Mouse (Mus musculus) cerebellum, adult (tissue): Measurements from ENCODE around the gene Nolc1.

ENCODE experiments used
- ATAC-seq: cut with Nextera tagmentation; 2 replicates; pipeline ENCODE4 v1.9.2; 2017; ENCODE audit warnings: mild to moderate bottlenecking, moderate library complexity, mixed read lengths; ENCODE audit not compliant: insufficient number of reproducible peaks, low FRiP score, low TSS enrichment

Nolc1 gene

DNA sequence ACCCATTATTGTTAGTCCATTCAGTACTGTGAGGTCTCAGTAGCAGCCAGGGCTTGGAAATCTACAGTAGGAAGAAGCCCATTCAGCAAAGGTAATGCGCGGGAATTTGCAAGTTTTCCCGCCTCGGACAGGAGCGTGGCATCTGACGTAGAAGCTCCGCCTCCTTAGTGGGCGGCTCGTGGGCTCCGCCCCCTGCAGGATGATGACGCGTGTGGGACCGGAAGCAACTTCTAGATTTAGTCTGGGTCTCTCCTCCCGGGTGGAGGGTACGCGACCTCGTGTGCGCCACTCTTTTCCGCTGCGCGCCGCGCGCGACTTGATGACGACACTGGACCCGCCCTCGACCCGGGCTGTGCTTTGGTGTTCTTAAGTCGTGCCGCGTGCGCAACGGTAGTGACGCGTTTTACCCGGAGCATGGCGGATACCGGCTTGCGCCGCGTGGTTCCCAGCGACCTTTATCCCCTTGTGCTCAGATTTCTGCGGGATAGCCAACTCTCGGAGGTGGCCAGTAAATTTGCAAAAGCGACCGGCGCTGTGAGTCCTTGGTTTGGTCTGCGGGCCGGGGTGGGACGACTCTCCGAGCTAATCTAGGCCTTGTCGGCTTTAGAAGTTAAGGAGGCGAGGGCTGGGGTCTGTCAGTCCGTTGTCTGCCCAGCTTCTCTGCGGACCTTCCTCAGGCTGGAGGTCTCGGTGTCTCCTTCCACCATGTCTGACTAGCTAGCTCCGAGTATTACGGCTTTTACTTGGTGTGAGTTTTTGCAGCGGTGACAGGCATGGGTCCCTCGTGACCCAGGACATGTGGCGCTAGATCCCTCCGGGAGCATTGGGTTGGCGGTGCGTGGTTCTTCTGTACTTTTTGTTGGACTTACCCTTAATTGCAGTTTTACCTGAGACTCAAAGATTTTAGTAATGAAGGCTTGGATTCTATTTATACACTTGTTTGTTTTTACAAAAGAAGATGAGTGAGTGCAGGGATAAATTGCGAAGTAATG lies at the start of gene Nolc1:
Gene Nolc1 (plus strand): TSS at position 248 of the 992 bp plus-strand sequence.
- ATAC-seq: peak; percentile 90

DNA sequence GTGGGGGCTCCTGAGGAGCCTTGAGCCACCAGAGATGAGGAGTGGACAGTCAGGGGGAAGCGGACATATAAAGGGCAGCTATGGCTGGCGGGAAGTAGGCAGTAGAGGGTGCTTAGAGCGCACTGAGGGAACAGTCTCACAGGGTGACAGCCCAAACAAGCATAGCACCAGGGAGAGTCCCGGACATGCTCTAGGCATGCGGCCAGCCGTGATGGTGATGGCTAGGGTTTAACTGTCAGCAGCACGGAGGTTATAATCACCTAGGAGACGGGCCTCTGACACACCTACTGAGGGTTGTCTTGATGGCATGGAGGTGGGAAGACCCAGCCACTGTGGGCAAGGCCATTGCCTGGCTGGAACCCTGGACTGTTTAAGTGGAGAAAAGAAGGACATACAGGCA lies 49.1 kb upstream of the Nolc1 start:
- ATAC-seq: no peak

DNA sequence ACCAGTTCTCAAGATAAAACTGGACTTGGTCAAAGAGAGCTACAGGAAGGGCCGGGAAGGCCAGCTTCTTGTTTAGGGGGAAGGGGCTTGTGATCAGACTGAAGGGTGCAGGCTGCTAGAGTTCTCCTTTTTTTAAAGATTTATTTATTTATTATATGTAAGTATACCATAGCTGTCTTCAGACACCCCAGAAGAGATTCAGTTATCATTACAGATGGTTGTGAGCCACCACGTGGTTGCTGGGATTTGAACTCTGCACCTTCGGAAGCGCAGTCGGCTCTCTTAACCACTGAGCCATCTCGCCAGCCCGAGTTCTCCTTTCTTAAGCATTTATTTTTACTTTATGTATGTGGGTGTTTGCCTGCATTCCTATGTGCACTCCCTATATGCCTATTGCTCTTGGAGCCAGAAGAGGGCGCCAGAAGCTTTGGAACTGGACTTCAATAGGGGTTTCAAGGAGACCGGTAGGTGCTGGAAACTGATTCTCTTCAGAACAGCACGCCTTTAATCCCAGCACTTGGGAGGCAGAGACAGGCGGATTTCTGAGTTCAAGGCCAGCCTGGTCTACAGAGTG lies 46.8 kb upstream of the Nolc1 start:
- no peak for ATAC-seq

DNA sequence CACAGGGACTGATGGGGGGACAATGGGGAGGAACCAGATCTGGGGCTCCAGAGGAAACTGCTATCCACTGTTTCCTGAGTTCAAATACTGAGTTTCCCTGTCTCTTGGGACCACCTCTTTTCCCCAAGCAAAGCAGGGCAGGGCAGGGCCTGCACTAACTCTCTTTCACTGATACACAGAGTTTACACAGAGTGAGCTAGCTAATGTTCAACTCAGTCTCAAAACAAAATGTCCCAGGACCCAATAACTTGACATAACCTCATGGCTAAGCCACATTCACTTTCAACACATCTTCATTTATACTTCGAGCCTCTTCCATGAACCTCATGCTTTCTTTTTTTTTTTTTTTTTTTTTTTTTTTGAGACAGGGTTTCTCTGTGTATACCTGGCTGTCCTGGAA lies 46.0 kb upstream of the Nolc1 start:
- no peak for ATAC-seq

DNA sequence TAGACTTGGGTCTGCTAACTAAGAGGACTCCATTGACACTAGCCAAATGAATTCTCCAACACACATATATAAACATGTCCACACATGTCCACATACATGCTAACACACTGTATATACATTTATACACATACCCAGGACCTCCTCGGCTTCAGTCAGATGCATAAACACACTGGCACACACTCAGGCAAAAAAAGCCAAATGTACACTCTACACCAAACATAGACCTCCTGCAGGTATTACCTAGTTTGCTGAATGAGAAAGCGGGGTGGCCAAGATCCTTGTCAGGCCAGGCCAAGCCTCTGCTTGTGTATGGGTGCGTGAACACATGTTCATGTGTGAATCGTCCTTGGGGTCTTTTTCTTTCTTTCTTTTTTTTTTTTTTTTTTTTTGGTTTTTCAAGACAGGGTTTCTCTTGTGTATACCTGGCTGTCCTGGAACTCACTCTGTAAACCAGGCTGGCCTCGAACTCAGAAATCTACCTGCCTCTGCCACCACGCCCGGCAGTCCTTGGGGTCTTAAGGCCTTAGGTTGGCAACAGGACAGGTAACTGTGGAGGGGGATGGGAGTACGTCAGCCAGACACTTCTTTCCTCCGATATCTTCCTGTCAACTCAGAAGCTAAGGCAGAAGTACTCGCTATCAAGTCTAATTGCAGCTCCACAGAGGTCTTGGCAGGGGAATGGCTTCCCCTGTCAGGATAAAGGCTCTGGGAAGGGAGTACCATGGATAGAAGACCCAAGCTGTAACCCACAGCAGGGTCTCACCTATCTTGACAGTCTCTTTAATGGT lies 45.3 kb upstream of the Nolc1 start:
- ATAC-seq: no peak

DNA sequence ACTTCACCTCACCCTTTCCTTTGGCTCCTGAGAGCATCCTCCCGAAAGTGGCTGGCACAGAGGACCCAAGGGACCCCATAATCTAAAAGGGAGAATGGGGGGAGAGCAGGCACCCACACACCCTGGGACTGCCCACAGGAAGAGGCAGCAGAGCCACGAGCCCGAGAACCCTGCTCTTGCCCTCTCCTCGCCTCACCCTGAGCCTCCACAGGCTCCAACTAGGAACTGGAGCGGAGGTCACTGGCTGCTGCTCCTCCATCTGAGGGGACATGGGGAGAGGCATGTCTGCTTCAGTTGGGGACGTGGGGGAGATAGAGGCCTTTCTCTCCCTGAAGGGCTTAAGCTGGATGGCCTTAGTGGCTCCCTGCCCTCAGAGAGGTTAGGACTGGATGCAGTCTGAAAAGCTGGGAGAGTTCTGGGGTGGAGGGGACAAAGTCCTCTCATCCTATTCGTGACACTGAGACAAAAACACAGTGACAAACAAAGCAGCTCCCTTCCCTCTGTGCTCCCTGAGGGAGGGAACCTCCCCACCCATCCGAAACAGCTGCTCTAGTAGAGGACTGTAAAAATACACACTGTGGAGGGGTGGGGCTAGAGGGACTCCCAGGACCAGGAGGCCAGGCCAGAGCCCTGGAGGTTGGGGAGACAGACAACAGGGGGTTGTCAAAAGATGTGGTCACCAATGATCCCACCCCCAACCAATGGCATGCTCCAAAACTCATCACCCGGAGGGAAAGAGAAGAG lies 43.8 kb upstream of the Nolc1 start:
- ATAC-seq: no peak

DNA sequence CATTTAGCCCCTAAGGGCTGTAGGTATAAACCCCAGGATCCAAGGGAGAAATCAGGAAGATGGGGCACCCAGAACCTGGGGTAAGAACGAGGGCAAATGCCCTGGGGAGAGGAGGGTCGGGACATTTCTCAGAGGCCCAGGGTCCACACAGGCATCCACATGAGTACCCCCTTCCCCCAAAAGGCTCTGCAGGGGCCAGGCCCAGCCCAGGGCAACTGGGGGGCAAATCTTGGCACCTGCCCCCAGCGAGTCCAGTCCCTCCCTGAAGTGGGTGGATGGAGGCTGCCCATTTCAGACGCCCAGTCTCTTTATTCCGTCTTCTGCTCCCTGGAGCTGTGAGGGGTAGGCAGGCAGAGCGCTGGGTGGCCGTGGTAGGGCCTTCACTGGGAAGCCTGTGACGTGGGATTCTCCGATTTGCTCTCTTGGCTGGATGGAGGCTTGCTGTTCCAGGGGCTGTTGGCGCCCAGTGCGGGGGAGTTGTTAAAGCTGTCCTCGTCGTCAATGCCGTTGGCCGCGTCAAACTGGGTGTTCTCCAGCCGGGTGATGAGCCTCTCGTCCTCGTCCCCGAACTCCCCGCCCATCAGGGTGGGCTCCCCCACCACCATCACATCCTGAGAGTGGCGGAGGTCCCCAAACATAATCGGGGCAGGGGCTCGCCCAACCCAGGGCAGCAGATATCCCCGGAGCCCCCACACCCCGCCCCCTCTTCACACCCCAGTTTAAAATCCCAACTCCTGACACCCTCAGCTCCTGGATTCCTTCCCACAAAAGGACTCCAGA lies 42.7 kb upstream of the Nolc1 start:
- no peak for ATAC-seq

DNA sequence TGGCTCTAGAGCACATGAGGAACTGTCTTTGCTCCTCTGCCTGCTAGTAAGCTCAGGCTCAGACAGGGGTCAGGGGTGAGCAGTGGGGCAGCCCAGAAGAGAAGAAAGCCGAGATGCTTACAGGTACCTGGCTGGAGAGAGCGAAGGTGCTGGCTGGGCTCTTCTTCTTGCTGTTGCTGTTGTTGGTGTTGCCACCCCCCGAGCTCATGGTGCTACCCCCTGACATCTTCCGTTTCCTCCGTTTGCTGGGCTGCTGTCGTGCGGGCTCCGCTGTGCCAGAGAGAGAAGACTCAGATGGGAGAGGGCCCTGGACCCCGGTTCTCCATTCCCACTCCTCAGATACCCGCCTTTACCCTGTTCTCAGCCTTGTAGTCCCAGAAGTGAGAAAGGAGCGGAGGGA lies 41.8 kb upstream of the Nolc1 start:
- no peak for ATAC-seq

DNA sequence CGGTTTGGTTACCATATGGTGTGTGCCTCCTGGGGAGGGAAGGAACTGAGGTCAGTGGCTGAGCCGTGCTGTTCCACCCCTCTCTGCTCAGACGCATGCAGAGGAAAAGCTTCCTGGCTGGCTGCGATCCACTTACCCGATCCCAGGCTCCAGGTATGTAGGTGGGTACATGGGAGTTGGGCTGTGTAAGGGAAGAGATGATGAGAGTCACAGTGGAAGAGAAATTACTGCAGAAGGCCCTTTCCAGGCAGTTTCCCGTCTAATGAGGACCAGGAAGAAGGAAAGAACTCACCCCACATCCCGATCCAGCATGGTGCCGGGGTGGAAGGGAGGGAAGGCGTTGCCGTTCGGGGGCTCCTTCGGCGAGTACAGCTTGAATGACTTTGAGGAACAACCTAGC lies 39.7 kb upstream of the Nolc1 start:
- ATAC-seq: no peak

DNA sequence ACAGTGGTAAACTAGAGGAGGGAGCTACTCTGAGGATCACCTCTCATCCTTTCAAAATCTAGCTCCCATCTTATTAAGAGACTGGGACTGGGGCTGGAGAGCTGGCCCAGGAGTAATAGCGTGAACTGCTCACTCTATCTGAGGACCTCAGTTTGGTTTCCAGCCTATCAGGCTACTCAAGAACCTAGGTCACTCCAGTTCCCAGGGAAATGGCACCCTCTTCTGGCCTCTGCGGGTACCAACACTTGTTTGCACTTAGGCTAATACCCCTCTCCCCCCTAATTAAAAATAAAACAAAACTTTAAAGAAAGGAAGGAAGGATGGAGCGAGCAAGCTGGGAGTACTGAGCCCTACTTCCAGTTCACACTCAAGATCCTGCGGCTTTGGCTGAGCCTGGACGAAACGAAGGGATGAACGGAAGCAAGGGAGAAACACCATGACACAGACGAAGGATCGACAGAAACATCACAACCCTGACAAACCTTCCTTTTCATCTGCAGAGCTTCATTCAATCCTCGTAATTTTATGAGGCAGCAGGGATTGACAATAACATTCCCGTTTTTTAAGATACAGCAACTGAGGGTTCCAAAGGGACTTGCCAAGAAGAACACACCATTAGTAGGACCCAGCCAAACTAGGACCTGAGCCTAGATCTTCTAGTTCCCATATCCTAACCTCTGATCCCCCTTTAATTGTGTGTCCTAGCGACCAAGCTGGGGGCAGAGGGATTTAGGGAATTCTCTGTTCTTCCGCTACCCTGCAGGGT lies 39.0 kb upstream of the Nolc1 start:
- ATAC-seq: no peak

DNA sequence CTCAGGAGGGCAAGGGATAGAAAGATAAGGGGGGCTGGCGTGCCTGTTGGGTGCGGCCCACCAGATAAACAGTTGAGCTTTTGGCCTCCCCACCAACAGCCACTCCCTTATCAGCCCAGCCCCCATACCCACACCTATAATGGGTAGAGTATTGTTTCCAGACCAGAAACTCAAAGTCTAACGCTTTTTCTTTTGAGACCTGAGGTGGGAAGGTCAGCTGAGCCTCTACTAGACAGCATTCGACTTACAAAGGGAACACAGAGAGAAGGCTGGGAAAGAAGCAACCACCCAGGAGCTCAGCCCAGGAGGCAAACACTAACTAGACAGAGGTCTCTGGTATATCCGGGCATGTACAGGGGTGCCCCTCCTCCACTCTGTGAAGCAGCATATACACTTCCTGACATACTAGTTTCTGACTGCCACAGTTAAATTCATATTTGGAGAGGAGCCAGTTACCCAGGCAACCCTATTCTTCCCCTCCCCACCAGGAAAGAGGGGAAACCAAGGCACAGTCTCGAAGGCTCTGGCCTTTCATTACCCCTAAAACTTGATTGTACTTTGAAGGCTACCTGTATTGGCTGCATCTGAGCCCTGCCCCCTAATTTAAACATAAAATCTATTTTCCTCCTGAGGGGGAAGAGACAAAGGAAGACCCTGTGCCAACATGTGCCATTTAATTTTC lies 38.3 kb upstream of the Nolc1 start:
- no peak for ATAC-seq

DNA sequence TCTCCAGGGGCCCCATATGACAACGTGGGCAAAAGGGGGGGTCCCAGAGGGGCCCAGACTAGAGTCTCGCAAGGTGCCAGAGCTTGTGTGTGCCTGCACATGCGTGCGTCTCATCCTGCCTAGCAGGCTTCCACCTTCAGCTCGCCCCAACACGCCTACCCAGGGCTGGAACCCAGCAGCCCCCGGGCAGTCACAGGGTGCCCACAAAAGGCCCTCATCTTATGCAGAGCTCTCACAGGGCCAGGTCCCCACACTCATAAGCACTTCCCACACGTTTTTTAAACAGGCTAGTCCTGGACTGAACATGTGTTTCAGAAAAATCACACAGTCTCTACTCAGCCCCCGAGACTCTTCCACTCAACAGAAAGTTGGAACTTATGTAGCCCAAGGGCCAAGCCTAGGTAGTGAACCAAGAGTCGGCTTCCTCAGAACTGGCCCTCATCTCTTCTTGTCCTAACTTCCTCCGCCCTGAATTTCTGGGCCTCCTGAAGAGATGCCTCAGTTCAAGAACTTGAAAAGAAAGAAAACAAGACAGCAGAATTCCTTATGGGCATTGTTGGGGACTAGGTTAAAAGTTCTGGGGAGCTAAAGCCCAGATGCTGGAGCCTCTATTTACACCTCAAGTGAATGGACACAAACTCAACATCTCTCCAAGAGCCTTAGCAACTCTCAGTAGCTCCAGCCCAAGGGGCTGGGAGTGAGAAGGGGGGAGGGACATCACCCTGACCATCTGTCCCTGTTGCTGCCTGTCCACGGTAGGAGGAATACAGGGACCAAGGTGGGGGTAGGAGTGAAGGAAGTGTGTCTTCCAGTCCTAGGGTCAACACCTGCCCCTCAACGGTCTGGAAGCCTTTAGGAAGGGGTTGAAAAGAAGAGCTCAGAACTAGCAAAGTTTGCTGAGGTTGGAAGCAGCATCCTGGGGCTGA lies 37.5 kb upstream of the Nolc1 start:
- ATAC-seq: no peak

DNA sequence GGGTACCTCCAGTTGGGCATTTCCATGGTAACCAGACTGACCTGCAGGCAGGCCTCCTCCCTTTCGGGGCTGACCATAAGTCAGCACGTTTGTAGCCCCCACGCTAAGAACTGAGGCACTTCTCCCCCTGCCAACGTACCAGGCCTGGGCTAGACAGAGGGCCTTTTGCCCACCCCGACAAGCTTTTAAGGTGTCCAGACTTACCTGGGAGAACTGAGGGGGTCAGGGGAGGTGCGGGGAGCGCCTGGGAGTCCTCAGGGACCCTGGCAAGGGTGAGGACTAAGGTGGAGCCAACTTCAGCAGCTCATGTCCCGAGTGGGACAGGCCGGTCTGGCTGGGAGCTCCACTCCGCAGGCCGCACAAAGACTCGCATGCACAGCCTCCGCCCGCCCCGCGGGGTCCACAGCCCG lies 36.8 kb upstream of the Nolc1 start:
- ATAC-seq: no peak

DNA sequence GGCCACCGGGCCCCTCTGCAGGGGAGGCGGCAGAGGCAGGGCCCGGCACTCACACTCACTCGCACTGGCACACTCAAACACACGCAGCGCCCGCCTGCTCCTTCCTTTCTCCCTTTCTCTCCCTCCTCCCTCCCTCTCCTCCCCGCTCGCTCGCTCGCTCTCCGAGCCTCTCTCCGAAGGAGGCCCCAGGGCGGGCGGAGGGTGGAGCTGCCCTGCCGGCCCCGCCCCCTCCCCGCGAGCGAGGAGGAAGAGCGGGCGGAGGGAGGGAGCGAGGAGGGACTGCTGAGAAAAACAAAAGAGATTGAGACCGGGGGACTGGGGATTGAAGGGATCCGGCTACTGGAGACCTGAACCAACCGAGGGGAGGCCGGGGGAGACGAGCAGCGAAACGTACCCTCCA lies 36.2 kb upstream of the Nolc1 start:
- peak; percentile 66 for ATAC-seq

DNA sequence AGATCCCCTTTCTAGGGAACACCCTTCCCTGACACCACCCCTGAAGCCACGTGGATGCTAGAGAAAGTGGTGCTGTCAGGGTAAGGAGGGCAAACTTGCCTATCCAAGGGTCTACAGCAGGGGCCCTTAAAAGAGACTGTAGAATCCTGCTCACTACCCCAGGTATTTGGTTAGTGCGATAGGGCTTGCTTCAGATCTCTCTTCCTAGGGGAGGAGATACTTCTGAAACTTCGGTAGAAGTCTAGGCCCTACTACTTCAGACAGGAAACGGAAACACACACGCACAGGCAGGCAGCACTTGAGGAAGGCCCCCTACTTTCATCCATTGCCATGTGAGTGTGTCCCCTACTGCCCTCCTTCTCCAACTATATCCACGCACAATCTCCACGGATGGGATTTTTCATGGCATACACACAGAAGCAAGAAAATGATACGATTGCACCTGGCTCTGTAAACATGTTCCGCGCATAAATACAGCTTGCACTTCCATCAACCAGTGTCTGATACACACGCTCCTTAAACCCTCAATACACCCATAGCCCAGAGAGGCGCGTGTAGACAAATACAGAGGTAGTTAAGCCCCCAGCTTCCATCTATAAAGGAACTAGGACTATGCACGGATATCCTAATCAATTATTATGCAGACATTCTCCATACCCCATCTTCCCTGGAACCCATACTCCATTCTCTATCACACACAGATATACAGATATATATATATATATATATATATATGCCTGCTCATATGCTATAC lies 35.3 kb upstream of the Nolc1 start:
- no peak for ATAC-seq

DNA sequence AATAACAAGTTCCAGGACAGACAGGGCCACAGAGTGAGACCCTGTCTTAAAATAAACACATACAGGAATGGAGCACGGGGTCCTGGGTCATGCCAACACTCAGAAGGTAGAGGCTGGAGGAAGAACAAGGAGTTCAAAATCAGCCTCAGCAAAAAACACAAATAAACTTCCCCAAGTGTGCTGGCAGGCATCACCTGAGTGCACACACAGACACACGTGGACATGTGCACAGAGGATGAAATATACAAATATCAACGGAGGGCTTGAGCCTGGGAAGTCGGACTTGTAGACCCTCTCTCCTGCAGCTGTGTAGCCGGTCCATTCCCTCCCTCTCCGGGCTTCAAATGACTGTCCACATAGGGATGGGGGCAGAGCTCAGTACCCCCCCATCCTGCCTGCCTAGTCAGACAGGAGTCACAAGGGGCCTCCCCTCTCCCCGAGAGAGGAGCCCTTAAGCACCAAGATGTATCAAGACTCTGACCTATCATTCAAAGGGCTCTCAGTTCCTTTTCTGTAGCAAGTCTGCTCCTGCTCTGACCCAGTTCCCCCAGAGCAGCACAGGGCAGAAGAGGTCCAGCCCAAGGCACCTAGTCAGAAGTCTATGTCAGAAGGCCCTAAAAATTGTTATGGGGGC lies 34.2 kb upstream of the Nolc1 start:
- ATAC-seq: no peak
